11 mouse cellular contexts compared by ENCODE assay signal in the genomic region with DNA sequence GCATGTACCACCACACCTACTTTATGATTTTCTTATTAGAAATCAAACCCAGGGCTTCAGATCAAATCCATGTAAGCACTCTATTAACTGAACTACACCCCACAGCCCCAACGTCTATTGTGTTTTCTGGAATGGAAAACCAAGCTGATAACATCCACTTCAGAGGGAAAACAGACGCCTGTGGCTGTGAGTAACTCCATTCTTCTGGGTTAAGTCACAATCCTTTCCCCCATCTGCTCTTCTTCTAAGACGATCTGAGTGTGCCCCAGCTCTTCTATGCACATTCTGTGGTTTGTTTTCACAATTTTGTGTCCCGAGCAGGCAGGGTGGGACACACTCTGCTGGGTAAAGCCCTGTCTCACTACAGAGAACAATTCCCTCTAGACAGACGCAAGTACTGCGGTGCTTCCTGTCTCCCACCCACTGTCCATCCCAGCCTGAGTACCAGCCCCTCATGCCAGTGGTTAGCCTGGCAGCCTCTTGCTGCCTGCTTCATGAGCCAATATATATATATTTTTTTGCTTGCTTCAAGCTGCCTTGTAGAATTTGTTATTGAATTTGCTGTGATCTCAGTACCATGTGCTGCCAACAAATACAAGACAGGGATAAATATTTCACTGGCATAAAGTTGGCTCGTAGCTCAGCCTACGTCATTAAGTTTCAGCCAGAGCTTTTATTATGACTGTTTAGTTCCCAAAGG.
DNase-seq lines count a peak whose midpoint lies in the region; ATAC-seq lines count a peak whose summit lies in the region.
"Had no signal": no experiment of that assay in that cellular context is flagged by ENCODE, and none has a peak within 500 bp of the region (broad histone marks: within the 10 kb centered on the region; RNA-seq: fewer than 3 reads in every experiment).

No protein-coding gene starts in this region.

- peaks cover 26% of the 10 kb centered on the region for H3K4me1 ChIP-seq in heart, embryonic 13.5 days

- H3K27ac ChIP-seq in heart, embryonic 13.5 days (replicated peaks): peak overlapping the region; percentile 65
- H3K27ac ChIP-seq: hindbrain, embryonic 13.5 days; limb, embryonic 12.5 days had no signal

- H3K4me3 ChIP-seq in heart, embryonic 13.5 days: no peak overlapping the region
- H3K4me3 ChIP-seq: hindbrain, embryonic 13.5 days; limb, embryonic 12.5 days had no signal

- intact Hi-C loops in gastrocnemius, postnatal 14 days (cut with DNase I; ENCODE audit: low total_unique reads): no loop called here

- ATAC-seq in heart, embryonic 13.5 days (ENCODE audit: extremely low read depth, insufficient number of reproducible peaks, low FRiP score, low TSS enrichment): no peak

- 30% methylated on average over 8 of the region's 8 CpGs for WGBS in heart, embryonic 13.5 days

- DNase-seq in layer of hippocampus, adult 9-11 months: peak; percentile 4
- no peak for DNase-seq in layer of hippocampus, postnatal 10 days (ENCODE audit: low spot score in 2 of 2)
- peak; percentile 41 to 55 for DNase-seq in adrenal gland, postnatal 36 days
- DNase-seq in lung, postnatal 25 days (ENCODE audit: low spot score): peak; percentile 35
- no peak for DNase-seq in layer of hippocampus, adult 9-10 months (ENCODE audit: low spot score)
- no peak for DNase-seq in thymus, postnatal 36 days
- DNase-seq in gastrocnemius, postnatal 14 days: no peak
- DNase-seq: cerebellum, postnatal 10 days had no signal

- no peaks in the 10 kb centered on the region for H3K9me3 ChIP-seq in heart, embryonic 13.5 days
- H3K9me3 ChIP-seq: hindbrain, embryonic 13.5 days; limb, embryonic 12.5 days had no signal

- no peak overlapping the region for H3K9ac ChIP-seq in heart, embryonic 13.5 days
- H3K9ac ChIP-seq: hindbrain, embryonic 13.5 days; limb, embryonic 12.5 days had no signal

- H3K36me3 ChIP-seq in heart, embryonic 13.5 days: no peaks in the 10 kb centered on the region
- H3K36me3 ChIP-seq: hindbrain, embryonic 13.5 days; limb, embryonic 12.5 days had no signal

- peak overlapping the region; percentile 14 for H3K4me2 ChIP-seq in heart, embryonic 13.5 days
- H3K4me2 ChIP-seq: hindbrain, embryonic 13.5 days; limb, embryonic 12.5 days had no signal

- H3K27me3 ChIP-seq in heart, embryonic 13.5 days (replicated peaks): no peaks in the 10 kb centered on the region
- H3K27me3 ChIP-seq: hindbrain, embryonic 13.5 days; limb, embryonic 12.5 days had no signal

Comparison
In these comparisons a context has a peak if more than half of its experiments do, and no peak if none do; other contexts are left out.
1. DNase-seq: peak in layer of hippocampus, adult 9-11 months (single experiment), adrenal gland, postnatal 36 days (2 of 2) and lung, postnatal 25 days (single experiment); none in layer of hippocampus, postnatal 10 days (0 of 2), layer of hippocampus, adult 9-10 months (single experiment), thymus, postnatal 36 days (0 of 2) and gastrocnemius, postnatal 14 days (single experiment).